Mouse (Mus musculus): ENCODE data around the gene Prc1. TPM values are rescaled to one million over a fixed set of nuclear protein-coding genes. Genes with fewer than 3 reads are reported as not detected.
A peak's percentile ranks its signal among the peaks of the same experiment; 100 is the strongest.

Gene Prc1
- polyA plus RNA-seq, 1 experiment from 2014 or later = 42.0 TPM

DNA sequence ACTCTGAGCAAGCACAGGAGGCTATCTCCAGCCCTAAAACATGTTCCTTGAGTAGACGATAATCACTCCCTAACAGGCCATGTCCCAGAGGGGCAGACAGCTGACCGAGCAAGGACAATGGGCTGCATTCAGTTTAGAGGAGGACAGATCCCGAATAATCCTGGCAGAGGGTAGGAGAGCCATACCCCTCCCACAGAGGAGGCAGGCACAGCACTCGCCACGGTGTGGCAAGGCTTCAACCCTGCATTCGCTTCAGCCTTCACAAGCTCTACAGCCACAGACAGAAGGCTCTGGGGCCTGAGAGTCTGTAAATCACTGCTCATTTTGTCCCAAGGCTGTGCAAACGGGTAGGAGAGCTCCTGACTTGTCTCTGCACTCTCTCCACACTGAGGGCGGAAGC is 62.9 kb downstream of the Prc1 start:
- H3K9ac ChIP-seq = no peak overlapping the region
- peak; percentile 35; the same call in 1 of the 2 replicates for ATAC-seq (ENCODE audit: low FRiP score, low read depth)

GRCm38 (mm10) chr7:80358039-80358438 is 63.8 kb downstream of the Prc1 start:
- H3K9me3 ChIP-seq = no peaks in the 10 kb centered on the region
- H3K4me2 ChIP-seq = no peak overlapping the region
- H3K9ac ChIP-seq = no peak overlapping the region
- WGBS = 51% methylated on average over 4 of the region's 4 CpGs
- H3K4me1 ChIP-seq (replicated peaks) = no peaks in the 10 kb centered on the region
- ATAC-seq (ENCODE audit: low FRiP score, low read depth) = no peak
- no peak overlapping the region for H3K4me3 ChIP-seq
- H3K36me3 ChIP-seq = peaks cover 74% of the 10 kb centered on the region
- no peaks in the 10 kb centered on the region for H3K27me3 ChIP-seq
- H3K27ac ChIP-seq (replicated peaks) = no peak overlapping the region

More for the DNA sequence above, 62.9 kb downstream of the Prc1 start:
- H3K4me1 ChIP-seq (replicated peaks) = no peaks in the 10 kb centered on the region
- WGBS = 22% methylated on average over 8 of the region's 8 CpGs
- no peak overlapping the region for H3K4me3 ChIP-seq
- peaks cover 74% of the 10 kb centered on the region for H3K36me3 ChIP-seq
- no peak overlapping the region for H3K27ac ChIP-seq (replicated peaks)
- H3K27me3 ChIP-seq = no peaks in the 10 kb centered on the region
- no peaks in the 10 kb centered on the region for H3K9me3 ChIP-seq
- no peak overlapping the region for H3K4me2 ChIP-seq

DNA sequence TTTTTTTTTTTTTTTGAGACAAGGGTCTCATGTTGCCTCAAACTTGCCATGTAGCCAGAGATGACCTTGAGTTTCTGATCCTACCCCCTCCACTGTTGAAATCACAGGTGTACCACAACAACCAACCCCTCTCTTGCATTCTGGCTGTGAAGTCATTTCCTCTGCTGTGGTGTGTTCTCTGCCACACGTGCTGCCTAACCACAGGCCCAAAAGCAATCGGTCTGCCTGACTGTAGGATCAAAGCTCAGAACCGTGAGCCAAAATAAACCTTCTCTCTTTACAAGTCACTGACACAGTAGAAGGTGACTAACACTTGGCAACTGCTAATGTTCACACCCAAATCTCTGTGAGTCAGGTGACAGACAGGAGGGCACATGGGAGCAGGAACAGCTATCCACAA is 66.2 kb downstream of the Prc1 start:
- H3K4me2 ChIP-seq = no peak overlapping the region
- H3K4me3 ChIP-seq = no peak overlapping the region
- no peaks in the 10 kb centered on the region for H3K27me3 ChIP-seq
- H3K9me3 ChIP-seq = no peaks in the 10 kb centered on the region
- H3K27ac ChIP-seq (replicated peaks) = no peak overlapping the region
- peaks cover 77% of the 10 kb centered on the region for H3K36me3 ChIP-seq
- no peak for ATAC-seq (ENCODE audit: low FRiP score, low read depth)
- no peaks in the 10 kb centered on the region for H3K4me1 ChIP-seq (replicated peaks)
- no peak overlapping the region for H3K9ac ChIP-seq
- 76% methylated on average over 3 of the region's 3 CpGs for WGBS

GRCm38 (mm10) chr7:80365759-80366158 is 71.5 kb downstream of the Prc1 start:
- Histone ChIP-seq H3K27ac (replicated peaks) (no peak overlapping the region), H3K4me3 (no peak overlapping the region), H3K4me1 (replicated peaks) (peaks cover 14% of the 10 kb centered on the region), H3K9me3 (no peaks in the 10 kb centered on the region), H3K36me3 (peaks cover 55% of the 10 kb centered on the region), H3K9ac (no peak overlapping the region), H3K4me2 (no peak overlapping the region), H3K27me3 (no peaks in the 10 kb centered on the region)
- WGBS = 83% methylated on average over 2 of the region's 2 CpGs
- no peak for ATAC-seq (ENCODE audit: low FRiP score, low read depth)

Other genes starting within 250 kb of the Prc1 start
- 215 and 225 TPM in 2 replicates for gene Idh2, start 179.1 kb upstream of the Prc1 start, polyA plus RNA-seq (2015; fragmentation: Nextera tagmentation; extraction: Ambion mirVana)
- 22.7 and 25.7 TPM in 2 replicates for gene Sema4b, start 107.6 kb upstream of the Prc1 start, polyA plus RNA-seq (2015; fragmentation: Nextera tagmentation; extraction: Ambion mirVana)
- gene Cib1, start 61.6 kb upstream of the Prc1 start, polyA plus RNA-seq (2015; fragmentation: Nextera tagmentation; extraction: Ambion mirVana) = 36.4 and 38.3 TPM in 2 replicates
- 4.5 and 4.6 TPM in 2 replicates for gene Gdpgp1, start 61.6 kb upstream of the Prc1 start, polyA plus RNA-seq (2015; fragmentation: Nextera tagmentation; extraction: Ambion mirVana)
- gene Ttll13, start 48.1 kb upstream of the Prc1 start, polyA plus RNA-seq (2015; fragmentation: Nextera tagmentation; extraction: Ambion mirVana) = 1.9 and 2.5 TPM in 2 replicates
- gene Ngrn, start 33.2 kb upstream of the Prc1 start, polyA plus RNA-seq (2015; fragmentation: Nextera tagmentation; extraction: Ambion mirVana) = 65.2 and 73.8 TPM in 2 replicates
- gene Vps33b, start 24.8 kb upstream of the Prc1 start, polyA plus RNA-seq (2015; fragmentation: Nextera tagmentation; extraction: Ambion mirVana) = 23.9 and 32.1 TPM in 2 replicates
- gene Rccd1, start 30.0 kb downstream of the Prc1 start, polyA plus RNA-seq (2015; fragmentation: Nextera tagmentation; extraction: Ambion mirVana) = 13.8 and 14.4 TPM in 2 replicates
- 56.1 and 61.2 TPM in 2 replicates for gene Unc45a, start 46.6 kb downstream of the Prc1 start, polyA plus RNA-seq (2015; fragmentation: Nextera tagmentation; extraction: Ambion mirVana)
- 21.9 and 22.7 TPM in 2 replicates for gene Hddc3, start 48.7 kb downstream of the Prc1 start, polyA plus RNA-seq (2015; fragmentation: Nextera tagmentation; extraction: Ambion mirVana)
- gene Man2a2, start 76.9 kb downstream of the Prc1 start, polyA plus RNA-seq (2015; fragmentation: Nextera tagmentation; extraction: Ambion mirVana) = 26.5 and 27.2 TPM in 2 replicates
- 3.7 and 5.0 TPM in 2 replicates for gene Fes, start 93.5 kb downstream of the Prc1 start, polyA plus RNA-seq (2015; fragmentation: Nextera tagmentation; extraction: Ambion mirVana)
- 5.9 and 6.4 TPM in 2 replicates for gene Furin, start 111.0 kb downstream of the Prc1 start, polyA plus RNA-seq (2015; fragmentation: Nextera tagmentation; extraction: Ambion mirVana)
- gene Blm, start 240.7 kb downstream of the Prc1 start, polyA plus RNA-seq (2015; fragmentation: Nextera tagmentation; extraction: Ambion mirVana) = 8.9 and 9.0 TPM in 2 replicates

All from hindbrain, embryonic 15.5 days (tissue).